Mouse (Mus musculus) midbrain, embryonic 13.5 days (tissue): ENCODE measurements around the gene Rai1. TPM values are rescaled to one million over a fixed set of nuclear protein-coding genes. Genes with fewer than 3 reads are reported as not detected.
A peak's percentile ranks its signal among the peaks of the same experiment; 100 is the strongest.

Experiments
- ATAC-seq: fragments of 200-750 bp; cut with Nextera tagmentation; 2 replicates; pipeline ENCODE4 v1.8.0; 2017; ENCODE audit warnings: mild to moderate bottlenecking, moderate TSS enrichment, moderate library complexity
- H3K27ac ChIP-seq: fragments of 300-500 bp; sonication (generic); 2 replicates; pipeline ENCODE4 v1.5.1; 2015; ENCODE audit warnings: inconsistent platforms, mild to moderate bottlenecking, moderate library complexity
- H3K27me3 ChIP-seq: fragments of 300-500 bp; sonication (generic); 2 replicates; pipeline ENCODE4 v1.6.1; 2015; ENCODE audit warnings: mild to moderate bottlenecking, inconsistent platforms
- H3K36me3 ChIP-seq: fragments of 300-500 bp; sonication (generic); 2 replicates; pipeline ENCODE4 v1.6.1; 2015; ENCODE audit warnings: mild to moderate bottlenecking, inconsistent platforms
- H3K4me1 ChIP-seq: fragments of 300-500 bp; sonication (generic); replicated peaks from 2 replicates; pipeline ENCODE4 v1.6.1; 2015; ENCODE audit warnings: inconsistent platforms
- H3K4me2 ChIP-seq: fragments of 300-500 bp; sonication (generic); replicated peaks from 2 replicates; pipeline ENCODE4 v1.6.1; 2015; ENCODE audit warnings: moderate library complexity, mild to moderate bottlenecking, inconsistent platforms
- H3K4me3 ChIP-seq: fragments of 300-500 bp; sonication (generic); replicated peaks from 2 replicates; pipeline ENCODE4 v1.5.1; 2015; ENCODE audit warnings: mild to moderate bottlenecking, inconsistent platforms
- H3K9ac ChIP-seq: fragments of 300-500 bp; sonication (generic); replicated peaks from 2 replicates; pipeline ENCODE4 v1.6.1; 2015; ENCODE audit warnings: mild to moderate bottlenecking, inconsistent platforms
- H3K9me3 ChIP-seq: fragments of 300-500 bp; sonication (generic); 2 replicates; pipeline ENCODE4 v1.6.1; 2016; ENCODE audit warnings: mild to moderate bottlenecking, inconsistent platforms
- WGBS: fragments of 180-500 bp; shearing (Covaris S2); methylation state at CpG from one replicate; pipeline ENCODE4 v1.1.7; 2015; 5-methylcytosine and 5-hydroxymethylcytosine counted together
- polyA plus RNA-seq: library from polyadenylated mRNA; unstranded; fragments of >200 nt; fragmentation: Nextera tagmentation; extraction: Ambion mirVana; gene quantifications from 2 replicates; pipeline ENCODE4 v1.2.1, GENCODE M21; 2015

Gene Rai1
- polyA plus RNA-seq, 1 experiment from 2014 or later: 32.7 TPM

- peak overlapping the region; percentile 46 for H3K9ac ChIP-seq
- no peaks in the 10 kb centered on the region for H3K27me3 ChIP-seq
- no peak overlapping the region for H3K4me3 ChIP-seq
- no peaks in the 10 kb centered on the region for H3K9me3 ChIP-seq
- H3K4me1 ChIP-seq: peaks cover 50% of the 10 kb centered on the region
- WGBS: 89% methylated on average over 26 of the region's 26 CpGs
- peak overlapping the region; percentile 70 for H3K27ac ChIP-seq
- peaks cover 85% of the 10 kb centered on the region for H3K36me3 ChIP-seq
- no peak for ATAC-seq
- no peak overlapping the region for H3K4me2 ChIP-seq
Measured at GRCm38 (mm10) chr11:60202710-60203638, 98.2 kb downstream of the Rai1 start.

DNA sequence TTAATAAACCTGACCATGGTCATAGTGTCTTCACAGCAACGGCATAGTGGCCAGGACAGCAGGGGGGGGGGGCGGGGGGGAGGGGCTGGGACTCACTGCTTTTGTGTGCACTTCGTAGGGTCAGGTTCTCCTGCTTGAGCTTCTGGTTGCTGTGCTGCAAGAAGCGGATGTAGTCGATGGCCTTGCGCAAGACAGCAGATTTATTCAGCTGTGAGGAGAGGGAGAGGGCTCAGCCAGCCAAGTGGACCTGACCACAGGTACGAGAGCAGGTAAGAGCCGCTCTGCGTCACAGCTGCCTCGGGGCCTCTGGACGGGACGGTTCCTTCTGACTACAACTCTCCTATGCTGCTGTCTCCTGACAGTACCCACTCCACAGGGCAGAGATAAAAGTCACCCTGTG lies 100.2 kb downstream of the Rai1 start:
- Histone ChIP-seq H3K36me3 (peaks cover 73% of the 10 kb centered on the region), H3K9ac (no peak overlapping the region), H3K27me3 (no peaks in the 10 kb centered on the region), H3K4me2 (no peak overlapping the region), H3K27ac (no peak overlapping the region; the same call in 1 of the 2 replicates), H3K4me1 (peaks cover 67% of the 10 kb centered on the region), H3K9me3 (no peaks in the 10 kb centered on the region), H3K4me3 (no peak overlapping the region)
- 82% methylated on average over 12 of the region's 12 CpGs for WGBS
- no peak for ATAC-seq

DNA sequence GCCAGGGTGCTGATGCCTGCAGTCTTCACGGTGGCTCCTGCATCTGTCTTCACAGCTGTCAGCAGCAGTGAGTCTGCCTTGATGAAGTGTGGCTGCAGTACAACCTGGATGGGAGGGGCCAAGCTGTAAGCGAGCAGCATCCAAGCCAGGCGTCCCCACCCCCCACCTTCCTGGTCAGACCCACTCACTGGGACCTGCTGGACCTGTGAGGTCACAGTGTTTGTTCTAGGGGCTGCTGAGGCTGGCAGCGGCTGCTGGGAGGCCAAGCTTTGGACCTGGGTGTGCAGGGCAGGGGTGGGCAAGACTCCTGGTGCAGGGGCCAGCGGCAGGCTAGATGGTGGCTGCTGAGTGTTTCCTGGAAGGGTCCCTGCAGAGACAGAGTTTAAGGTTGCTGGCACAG lies 101.4 kb downstream of the Rai1 start:
- H3K4me1 ChIP-seq: peaks cover 70% of the 10 kb centered on the region
- H3K4me2 ChIP-seq: no peak overlapping the region
- no peaks in the 10 kb centered on the region for H3K9me3 ChIP-seq
- no peak overlapping the region for H3K27ac ChIP-seq
- peaks cover 62% of the 10 kb centered on the region for H3K36me3 ChIP-seq
- H3K9ac ChIP-seq: no peak overlapping the region
- ATAC-seq: no peak
- 80% methylated on average over 5 of the region's 5 CpGs for WGBS
- no peak overlapping the region for H3K4me3 ChIP-seq
- no peaks in the 10 kb centered on the region for H3K27me3 ChIP-seq

DNA sequence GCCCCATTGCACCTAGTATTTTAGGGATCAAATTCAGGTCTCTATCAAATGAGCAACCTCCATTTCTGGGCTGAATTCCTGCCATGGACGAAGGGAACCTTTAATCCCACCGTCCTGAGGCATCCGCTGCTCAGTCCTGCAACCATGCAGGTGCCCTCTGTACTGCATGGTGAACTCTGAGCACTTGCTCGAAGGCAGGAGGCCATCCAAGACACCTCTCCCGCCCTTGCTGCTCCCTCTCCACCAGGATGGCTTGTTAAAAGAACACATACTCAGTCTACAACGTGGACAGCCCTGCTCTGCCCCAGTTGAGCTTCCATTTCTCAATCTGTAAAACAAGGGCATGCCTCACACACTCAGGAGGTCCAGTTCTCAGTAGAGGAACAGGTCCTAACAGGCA lies 103.4 kb downstream of the Rai1 start:
- WGBS: 64% methylated on average over 6 of the region's 6 CpGs
- peaks cover 82% of the 10 kb centered on the region for H3K4me1 ChIP-seq
- peak overlapping the region; percentile 85 for H3K27ac ChIP-seq
- peak overlapping the region; percentile 45 for H3K4me3 ChIP-seq
- no peak for ATAC-seq
- peak overlapping the region; percentile 63 for H3K9ac ChIP-seq
- no peaks in the 10 kb centered on the region for H3K9me3 ChIP-seq
- peaks cover 42% of the 10 kb centered on the region for H3K36me3 ChIP-seq
- peak overlapping the region; percentile 63 for H3K4me2 ChIP-seq
- H3K27me3 ChIP-seq: no peaks in the 10 kb centered on the region

DNA sequence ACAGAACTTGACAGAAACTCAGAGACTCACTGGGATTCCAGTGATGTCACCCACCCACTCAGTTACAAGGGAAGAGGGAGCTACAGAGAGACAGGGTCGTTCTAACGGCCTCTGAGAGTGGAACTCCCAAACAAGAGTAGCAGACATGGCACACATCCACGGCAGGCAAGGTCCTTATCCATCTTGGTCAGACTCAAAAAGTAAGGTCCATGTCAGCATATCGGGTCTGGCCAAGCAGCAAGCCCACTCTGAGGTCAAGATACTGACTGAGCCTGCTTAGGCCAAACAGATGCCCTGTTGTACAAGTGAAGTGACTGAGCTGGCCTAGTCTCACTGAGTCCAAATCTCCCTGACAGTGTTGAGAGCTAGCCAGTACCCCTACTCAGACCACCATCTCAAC lies 103.9 kb downstream of the Rai1 start:
- H3K4me3 ChIP-seq: peak overlapping the region; percentile 45
- peak overlapping the region; percentile 63 for H3K9ac ChIP-seq
- WGBS: 59% methylated on average over 4 of the region's 4 CpGs
- peak overlapping the region; percentile 85 for H3K27ac ChIP-seq
- H3K4me1 ChIP-seq: peaks cover 77% of the 10 kb centered on the region
- peak; percentile 4; the same call in 1 of the 2 replicates for ATAC-seq
- H3K4me2 ChIP-seq: peak overlapping the region; percentile 63
- peaks cover 36% of the 10 kb centered on the region for H3K36me3 ChIP-seq
- no peaks in the 10 kb centered on the region for H3K27me3 ChIP-seq
- no peaks in the 10 kb centered on the region for H3K9me3 ChIP-seq

DNA sequence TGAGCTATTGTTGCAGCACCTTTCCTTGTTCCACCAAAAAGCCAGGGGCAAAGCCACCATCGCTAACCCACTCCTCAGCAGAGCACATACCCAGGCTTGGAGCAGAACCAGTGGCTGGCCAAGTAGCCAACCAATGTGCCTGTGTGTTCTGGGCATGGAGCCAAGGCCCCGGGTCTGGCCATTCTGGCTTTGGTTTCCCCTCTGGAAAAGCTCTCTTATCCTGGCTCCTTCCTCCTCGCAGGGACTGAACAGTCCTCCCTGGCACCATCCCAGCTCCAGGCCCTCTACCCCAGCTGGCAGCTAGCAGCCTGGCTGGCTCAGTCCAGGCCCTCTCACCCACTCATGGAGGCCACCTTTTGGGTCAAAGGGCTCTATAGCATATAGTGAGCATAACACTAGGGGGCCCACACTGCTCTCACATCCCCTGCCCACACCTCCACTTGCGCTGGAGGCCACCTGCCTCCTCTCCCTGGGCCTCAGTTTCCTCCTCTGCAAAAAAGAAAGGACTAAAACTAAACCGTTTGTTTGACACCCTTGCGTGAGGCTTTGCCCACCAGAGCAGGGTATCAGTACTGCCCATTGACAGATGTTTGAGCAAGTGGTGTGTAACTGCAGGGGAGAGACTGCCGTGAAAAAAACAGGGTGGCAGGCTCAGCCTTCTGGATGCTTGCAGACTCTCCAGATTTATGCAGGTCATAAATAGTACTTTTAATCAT lies 104.6 kb downstream of the Rai1 start:
- WGBS: 38% methylated on average over 7 of the region's 7 CpGs
- H3K4me2 ChIP-seq: peak overlapping the region; percentile 63
- no peaks in the 10 kb centered on the region for H3K27me3 ChIP-seq
- no peaks in the 10 kb centered on the region for H3K9me3 ChIP-seq
- ATAC-seq: peak; percentile 70
- peak overlapping the region; percentile 85 for H3K27ac ChIP-seq
- H3K9ac ChIP-seq: peak overlapping the region; percentile 63
- H3K4me3 ChIP-seq: peak overlapping the region; percentile 45
- H3K4me1 ChIP-seq: peaks cover 74% of the 10 kb centered on the region
- peaks cover 30% of the 10 kb centered on the region for H3K36me3 ChIP-seq

DNA sequence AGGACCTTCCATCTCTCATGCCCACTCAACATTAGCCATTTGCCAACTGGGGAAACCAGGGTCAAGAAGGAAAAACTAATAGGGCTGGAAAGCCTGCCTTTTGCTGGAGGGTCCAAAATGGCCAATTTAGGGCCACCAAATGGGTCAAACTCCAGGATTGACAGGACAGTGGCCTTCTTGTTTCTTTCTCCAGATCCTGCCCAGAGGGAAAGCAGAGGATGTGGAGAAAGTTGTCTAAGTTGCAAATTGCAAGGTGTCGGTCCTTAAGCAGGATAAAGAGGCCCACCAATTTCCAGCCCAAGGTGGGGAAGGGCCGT lies 105.1 kb downstream of the Rai1 start:
- H3K4me3 ChIP-seq: peak overlapping the region; percentile 45
- ATAC-seq: no peak
- H3K9ac ChIP-seq: peak overlapping the region; percentile 63
- H3K27me3 ChIP-seq: no peaks in the 10 kb centered on the region
- H3K4me1 ChIP-seq: peaks cover 74% of the 10 kb centered on the region
- H3K36me3 ChIP-seq: peaks cover 25% of the 10 kb centered on the region
- H3K9me3 ChIP-seq: no peaks in the 10 kb centered on the region
- H3K4me2 ChIP-seq: peak overlapping the region; percentile 63
- 7% methylated on average over 2 of the region's 2 CpGs for WGBS
- H3K27ac ChIP-seq: peak overlapping the region; percentile 85

DNA sequence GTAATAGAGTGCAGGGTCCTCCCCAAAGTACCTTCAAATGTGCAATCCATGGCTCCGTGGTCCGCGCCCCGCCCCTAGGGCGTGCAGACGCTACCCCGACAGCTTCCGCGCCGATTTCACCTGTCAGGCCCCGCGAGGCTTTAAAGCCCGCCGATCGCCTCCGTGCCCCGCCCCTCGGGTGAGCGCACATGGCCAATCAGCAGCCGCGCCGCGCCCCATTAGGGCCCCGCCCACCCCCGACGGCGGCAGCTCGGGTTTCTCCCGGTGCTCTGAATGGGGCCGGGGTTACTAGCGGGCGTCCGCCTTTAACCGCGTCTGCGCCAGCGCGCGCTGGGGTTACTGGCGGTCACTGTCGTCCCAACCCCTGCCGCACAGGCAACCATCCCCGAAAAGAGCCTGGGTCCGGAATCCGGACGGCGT lies 105.5 kb downstream of the Rai1 start:
- H3K4me2 ChIP-seq: peak overlapping the region; percentile 63
- under 1% methylated on average over 47 of the region's 47 CpGs for WGBS
- peak overlapping the region; percentile 63 for H3K9ac ChIP-seq
- no peaks in the 10 kb centered on the region for H3K9me3 ChIP-seq
- H3K4me3 ChIP-seq: peak overlapping the region; percentile 45
- peak; percentile 84 for ATAC-seq
- H3K27ac ChIP-seq: peak overlapping the region; percentile 85
- no peaks in the 10 kb centered on the region for H3K27me3 ChIP-seq
- H3K4me1 ChIP-seq: peaks cover 74% of the 10 kb centered on the region
- H3K36me3 ChIP-seq: peaks cover 20% of the 10 kb centered on the region

DNA sequence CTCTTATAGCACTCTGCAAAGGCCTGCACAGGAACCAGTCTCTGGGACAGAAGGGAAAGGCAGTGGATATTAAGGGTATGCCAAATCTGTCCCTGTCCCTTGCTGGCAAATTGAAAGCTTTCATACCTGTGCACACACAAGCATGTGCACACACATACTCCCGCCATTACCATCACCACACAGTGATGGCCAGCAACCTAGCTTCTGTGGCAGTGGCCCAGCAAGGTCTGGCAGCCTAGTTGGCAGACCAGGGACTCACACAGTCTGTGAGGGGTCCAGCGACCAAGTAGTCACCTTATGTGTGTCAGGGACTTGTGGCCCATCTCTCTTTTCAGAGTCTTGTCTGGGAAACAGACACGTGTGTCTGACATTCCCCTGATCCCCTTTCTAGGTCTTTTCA lies 106.3 kb downstream of the Rai1 start:
- no peaks in the 10 kb centered on the region for H3K9me3 ChIP-seq
- no peaks in the 10 kb centered on the region for H3K27me3 ChIP-seq
- peak overlapping the region; percentile 85; the same call in 1 of the 2 replicates for H3K27ac ChIP-seq
- H3K4me1 ChIP-seq: peaks cover 69% of the 10 kb centered on the region
- no peak for ATAC-seq
- peak overlapping the region; percentile 63; the same call in 1 of the 2 replicates for H3K9ac ChIP-seq
- peaks cover 12% of the 10 kb centered on the region for H3K36me3 ChIP-seq
- H3K4me3 ChIP-seq: no peak overlapping the region
- peak overlapping the region; percentile 63 for H3K4me2 ChIP-seq
- WGBS: 60% methylated on average over 3 of the region's 3 CpGs

DNA sequence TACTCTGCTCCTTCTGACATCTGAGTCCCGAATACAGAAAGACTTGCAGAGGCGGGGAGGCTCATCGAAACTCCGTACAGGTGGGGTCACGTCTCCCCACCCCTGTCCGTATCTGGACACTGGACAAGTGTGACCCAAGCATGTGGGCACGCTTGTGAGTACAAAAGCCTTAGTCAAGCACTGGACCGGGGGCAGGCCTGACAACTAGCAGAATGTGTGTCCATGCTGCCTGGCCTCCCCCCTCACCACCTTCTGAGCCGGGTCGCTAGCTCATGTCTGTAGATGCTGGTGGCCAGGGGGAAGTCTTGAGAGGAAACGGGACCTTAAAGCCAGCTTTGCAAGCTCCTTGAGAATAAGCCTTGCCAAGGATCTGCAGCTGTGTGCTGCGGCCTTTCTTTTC lies 106.9 kb downstream of the Rai1 start:
- peaks cover 62% of the 10 kb centered on the region for H3K4me1 ChIP-seq
- no peak overlapping the region for H3K4me3 ChIP-seq
- H3K27ac ChIP-seq: no peak overlapping the region
- ATAC-seq: no peak
- H3K36me3 ChIP-seq: peaks cover 6% of the 10 kb centered on the region
- 59% methylated on average over 12 of the region's 12 CpGs for WGBS
- no peak overlapping the region for H3K9ac ChIP-seq
- H3K9me3 ChIP-seq: no peaks in the 10 kb centered on the region
- H3K4me2 ChIP-seq: no peak overlapping the region
- no peaks in the 10 kb centered on the region for H3K27me3 ChIP-seq

DNA sequence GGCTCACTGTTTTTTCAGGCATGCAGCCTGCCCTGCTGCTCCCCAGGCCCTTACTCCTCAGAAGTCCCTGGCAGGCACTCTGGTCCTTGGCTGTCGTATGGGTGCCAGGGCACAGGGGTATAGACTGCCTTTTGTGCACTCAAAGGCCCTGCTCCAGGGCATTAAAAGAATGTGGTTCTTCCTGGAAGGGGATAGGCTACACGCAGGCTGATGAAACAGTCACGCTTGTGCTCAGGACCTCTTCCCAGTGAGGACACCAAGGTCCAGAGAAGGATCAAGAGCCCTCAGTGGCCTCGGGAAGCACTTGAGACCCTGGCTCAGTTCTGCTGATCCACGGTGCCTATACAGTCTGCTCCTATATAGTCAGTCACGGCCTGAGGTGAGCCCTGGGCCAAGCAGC lies 108.5 kb downstream of the Rai1 start:
- 75% methylated on average over 6 of the region's 6 CpGs for WGBS
- ATAC-seq: no peak
- H3K4me2 ChIP-seq: no peak overlapping the region
- no peak overlapping the region for H3K9ac ChIP-seq
- H3K4me1 ChIP-seq: peaks cover 47% of the 10 kb centered on the region
- H3K36me3 ChIP-seq: no peaks in the 10 kb centered on the region
- H3K27ac ChIP-seq: no peak overlapping the region
- H3K27me3 ChIP-seq: no peaks in the 10 kb centered on the region
- H3K4me3 ChIP-seq: no peak overlapping the region
- H3K9me3 ChIP-seq: no peaks in the 10 kb centered on the region

DNA sequence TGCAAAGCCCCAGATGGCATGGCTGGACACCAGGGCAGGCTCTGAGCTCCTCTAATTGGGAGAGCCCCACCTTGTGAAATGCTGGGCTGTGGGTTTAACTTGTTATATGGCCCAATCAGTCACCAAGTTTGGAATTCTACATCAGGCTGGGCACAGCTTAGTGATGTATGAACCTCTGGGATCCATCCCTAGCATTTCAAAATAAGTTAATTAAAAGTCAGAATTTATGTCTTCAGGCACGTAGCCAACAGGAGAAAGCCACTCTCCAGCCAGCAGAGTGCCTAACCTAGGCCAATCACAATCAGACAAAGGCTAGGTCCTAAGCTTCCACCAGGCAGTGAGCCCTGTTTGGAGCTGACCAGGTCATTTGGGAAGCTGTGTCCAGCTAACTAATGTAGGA lies 111.9 kb downstream of the Rai1 start:
- WGBS: 93% methylated on average over 1 of the region's 1 CpGs
- no peak overlapping the region for H3K27ac ChIP-seq
- no peak overlapping the region for H3K9ac ChIP-seq
- no peak overlapping the region for H3K4me2 ChIP-seq
- H3K36me3 ChIP-seq: no peaks in the 10 kb centered on the region
- H3K9me3 ChIP-seq: no peaks in the 10 kb centered on the region
- no peak overlapping the region for H3K4me3 ChIP-seq
- H3K27me3 ChIP-seq: 0 out of 2 replicates have a peak, but pooled peaks cover 4% of the 10 kb centered on the region
- ATAC-seq: no peak
- peaks cover 38% of the 10 kb centered on the region for H3K4me1 ChIP-seq
